ENCODE assay signal across 7 mouse cellular contexts in the genomic region with DNA sequence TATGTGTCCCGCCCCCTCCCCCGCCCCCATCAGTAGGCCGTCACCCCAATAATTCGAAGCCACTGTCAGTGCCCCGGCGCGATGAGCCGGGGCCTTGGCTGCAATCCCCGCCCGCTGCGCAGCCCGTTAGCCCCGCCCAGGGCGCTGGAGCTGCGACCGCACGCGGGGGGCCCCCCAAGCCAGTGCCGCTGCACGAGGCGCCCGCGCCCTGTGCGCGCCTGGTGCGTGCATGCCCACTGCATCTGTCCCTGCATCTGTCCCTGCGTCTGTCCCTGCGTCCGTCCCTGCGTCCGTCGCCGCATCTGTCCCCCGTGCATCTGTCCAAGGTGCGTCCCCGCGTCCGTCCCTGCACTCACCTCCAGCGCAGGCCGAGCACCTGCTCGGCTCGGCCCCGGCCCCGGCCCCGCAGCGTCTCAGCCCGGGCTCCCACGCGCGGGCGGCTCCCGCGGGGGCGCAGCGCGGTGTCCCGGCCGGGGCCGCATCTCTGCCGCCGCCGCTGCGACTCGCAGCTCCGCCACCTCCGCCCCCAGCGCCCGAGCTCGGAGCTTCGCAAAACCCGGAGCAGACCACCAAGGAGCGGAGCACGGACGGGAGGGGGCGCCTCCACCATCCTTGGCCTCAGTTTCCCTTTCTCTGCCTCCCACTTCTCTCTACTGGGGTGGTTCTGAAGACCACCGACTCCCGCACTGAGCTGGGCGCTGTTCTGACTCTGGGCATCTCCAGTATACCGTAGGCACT. TPM values are rescaled to one million over a fixed set of nuclear protein-coding genes. Genes with fewer than 3 reads are reported as not detected.
A peak's percentile ranks its signal among the peaks of the same experiment; 100 is the strongest.
DNase-seq lines count a peak whose midpoint lies in the region; ATAC-seq and TF ChIP-seq lines count a peak whose summit lies in the region.

A gene (minus strand): TSS at position 486 of the 738 bp plus-strand sequence.

- H3K27ac ChIP-seq in MEL (ENCODE audit: control insufficient read depth, low read depth, low read length), result 0 out of 2 replicates have a peak within 1 kb of the TSS, but pooled peaks have one; percentile 6
- no peak within 1 kb of the TSS for H3K27ac ChIP-seq in heart, embryonic 15.5 days

- no peaks in the 10 kb centered on the region for H3K36me3 ChIP-seq in MEL (ENCODE audit: control insufficient read depth in 1 of 2, insufficient read depth in 2 of 2, low read length in 2 of 2)
- H3K36me3 ChIP-seq in heart, embryonic 15.5 days, result no peaks in the 10 kb centered on the region

- peaks cover 0 to 5% of the 10 kb centered on the region in 2 experiments; a peak in 2 of 4 replicates for H3K4me1 ChIP-seq in MEL (ENCODE audit: control insufficient read depth in 1 of 2, insufficient read depth in 2 of 2, low read length in 2 of 2)
- H3K4me1 ChIP-seq in heart, embryonic 15.5 days (replicated peaks), result peaks cover 29% of the 10 kb centered on the region

- DNase-seq in CD4-positive helper T cell, adult 2 months (ENCODE audit: low read depth, low spot score), result peak; percentile 48
- DNase-seq in MEL (ENCODE audit: low read depth, low spot score), result peak; percentile 79
- DNase-seq in embryo, embryonic 11 days, result peak; percentile 83
- DNase-seq in layer of hippocampus, postnatal 14 days (ENCODE audit: low spot score in 2 of 2), result peak; percentile 78 to 80
- DNase-seq in lung, postnatal 4 days, result peak; percentile 65 to 76
- peak; percentile 86 for DNase-seq in right cerebral cortex, postnatal 4 days

- TF ChIP-seq RAD21 in MEL (IDR thresholded peaks at IDR 0.05; ENCODE audit: low read depth, low read length), result no peak

- peak within 1 kb of the TSS; percentile 67 for H3K9ac ChIP-seq in MEL (ENCODE audit: control insufficient read depth, low read depth, low read length, poor library complexity, severe bottlenecking)
- peak within 1 kb of the TSS; percentile 56 for H3K9ac ChIP-seq in heart, embryonic 15.5 days

- peak; percentile 34 to 57; a peak in 2 of 4 replicates for TF ChIP-seq POLR2A in MEL (IDR thresholded peaks at IDR 0.05; ENCODE audit: control insufficient read depth in 1 of 2, insufficient read depth in 1 of 2, low read depth in 1 of 2, low read length in 2 of 2, poor library complexity in 1 of 2)

- H3K27me3 ChIP-seq in MEL (ENCODE audit: control insufficient read depth in 1 of 2, insufficient read depth in 2 of 2, low read length in 2 of 2), result no peaks in the 10 kb centered on the region
- peaks cover 81% of the 10 kb centered on the region for H3K27me3 ChIP-seq in heart, embryonic 15.5 days

- ATAC-seq in heart, embryonic 15.5 days (replicated peaks; ENCODE audit: insufficient number of reproducible peaks, insufficient read depth, low FRiP score, low read depth), result no peak

- no peaks in the 10 kb centered on the region for H3K9me3 ChIP-seq in MEL (replicated peaks; ENCODE audit: insufficient read depth, low read length)
- H3K9me3 ChIP-seq in heart, embryonic 15.5 days (replicated peaks), result no peaks in the 10 kb centered on the region

- 2% methylated on average over 75 of the region's 79 CpGs for WGBS in heart, embryonic 15.5 days

- peak in 1 of 3 experiments; percentile 24; a peak in 1 of 6 replicates for TF ChIP-seq CTCF in MEL (IDR thresholded peaks at IDR 0.05 in 2 of 3, conservative IDR thresholded peaks at IDR 0.05 in 1 of 3; ENCODE audit: control insufficient read depth in 1 of 3, insufficient read depth in 1 of 3, low read depth in 2 of 3, low read length in 3 of 3, poor library complexity in 1 of 3, severe bottlenecking in 1 of 3)

- H3K79me2 ChIP-seq in MEL (ENCODE audit: control insufficient read depth, insufficient read depth, low read length, poor library complexity), result peaks cover 6% of the 10 kb centered on the region; the same call in 1 of the 2 replicates

- peak within 1 kb of the TSS; percentile 99 for H3K4me2 ChIP-seq in heart, embryonic 15.5 days

- TF ChIP-seq EP300 in MEL (IDR thresholded peaks at IDR 0.05; ENCODE audit: low read depth in 1 of 2, low read length in 2 of 2), result no peak

- H3K4me3 ChIP-seq in MEL (ENCODE audit: control insufficient read depth in 1 of 2, insufficient read depth in 1 of 2, low read depth in 2 of 2, low read length in 2 of 2), result peak within 1 kb of the TSS; percentile 62 to 87
- peak within 1 kb of the TSS; percentile 73 for H3K4me3 ChIP-seq in heart, embryonic 15.5 days

TF ChIP-seq in MEL, 35 proteins besides CTCF, POLR2A, EP300 and RAD21:
- TF ChIP-seq NRF1 (IDR thresholded peaks at IDR 0.05; ENCODE audit: insufficient read depth, low read depth, low read length, poor library complexity, severe bottlenecking) (peak; percentile 43; the same call in 1 of the 2 replicates), USF2 (IDR thresholded peaks at IDR 0.05; ENCODE audit: borderline replicate concordance in 1 of 2, insufficient read depth in 1 of 2, low read depth in 1 of 2, low read length in 2 of 2) (no peak), UBTF (IDR thresholded peaks at IDR 0.05; ENCODE audit: borderline replicate concordance, insufficient read depth, low read depth, low read length) (no peak), SMC3 (IDR thresholded peaks at IDR 0.05; ENCODE audit: low read depth, low read length) (no peak), SIN3A (IDR thresholded peaks at IDR 0.05; ENCODE audit: low read length) (peak; percentile 56; the same call in 1 of the 2 replicates), NELFE (IDR thresholded peaks at IDR 0.05; ENCODE audit: low read depth, low read length) (peak; percentile 36), MXI1 (IDR thresholded peaks at IDR 0.05; ENCODE audit: low read depth, low read length) (peak; percentile 41; the same call in 1 of the 2 replicates), E2F4 (IDR thresholded peaks at IDR 0.05; ENCODE audit: borderline replicate concordance, low read depth, low read length) (no peak), ZMIZ1 (IDR thresholded peaks at IDR 0.05; ENCODE audit: low read depth, low read length) (no peak), TBP (IDR thresholded peaks at IDR 0.05; ENCODE audit: low read depth, low read length) (no peak), MAZ (IDR thresholded peaks at IDR 0.05; ENCODE audit: low read depth, low read length) (peak; percentile 97), ZNF384 (IDR thresholded peaks at IDR 0.05; ENCODE audit: low read depth, low read length) (no peak), ELF1 (IDR thresholded peaks at IDR 0.05; ENCODE audit: low read depth, low read length) (no peak), MYC (IDR thresholded peaks at IDR 0.05; ENCODE audit: low read depth, low read length) (0 out of 2 replicates have a peak, but pooled peaks have one; percentile 22), MAX (IDR thresholded peaks at IDR 0.05; ENCODE audit: low read length) (no peak; the same call in 1 of the 2 replicates), HCFC1 (IDR thresholded peaks at IDR 0.05; ENCODE audit: low read depth, low read length) (peak; percentile 67)

RNA-seq across cellular contexts. Expression of the gene that starts here (rescaled TPM):
- 7.0 and 7.7 TPM in 2 replicates for total RNA-seq in MEL (2012; rRNA removed)
- polyA plus RNA-seq in MEL (2012; ENCODE audit: insufficient read depth in 1 of 2, insufficient read length in 2 of 2, low read depth in 1 of 2, low replicate concordance in 2 of 2, missing spikeins in 1 of 2), result 10 to 100 TPM in 1 of 2 experiments, not detected in 1; 16.8 TPM
- 0.92 and 1.3 TPM in 2 replicates for polyA plus RNA-seq in heart, embryonic 15.5 days (2015; fragmentation: Nextera tagmentation; extraction: Ambion mirVana)
- 100 to 1,000 TPM; 140 to 142 TPM for total RNA-seq in layer of hippocampus, postnatal 14 days (2021)

Comparison
In these comparisons a context has a peak if more than half of its experiments do, and no peak if none do; other contexts are left out.
1. RNA of the gene that starts here (total RNA-seq): 140 to 142 TPM in layer of hippocampus, postnatal 14 days; 7.0 to 7.7 TPM in MEL; every median in the first group is over 10 times any median in the second.
2. Peak in every context shown above with its lines, with median percentiles within 50 percentile points of each other: DNase-seq.